Mouse (Mus musculus) MEL (cell line): ENCODE measurements at regions not wholly inside any gene's neighbourhood (a gene's known extent, or its start where the extent isn't known, plus 50 kb on each side); places are given as distances from the start of the nearest gene placed in this dataset.

ENCODE experiments used
- DNase-seq: peaks from one replicate; pipeline ENCODE4 v3.0.0; 2011; ENCODE audit warnings: low read depth, low spot score
- H3K27ac ChIP-seq: 2 replicates; pipeline ENCODE4 v1.5.1; 2012; ENCODE audit warnings: low read depth, mild to moderate bottlenecking, control low read depth, low read length, moderate library complexity; ENCODE audit not compliant: control insufficient read depth
- H3K27me3 ChIP-seq, 2 experiments: fragments of 150-350 bp in 1 of 2; sonication (generic) in 1 of 2; 2 replicates each; pipeline ENCODE4 v1.6.1; 2012; ENCODE audit warnings: low read length in 2 of 2, mild to moderate bottlenecking in 2 of 2, improper control_type of control experiment in 1 of 2, moderate library complexity in 1 of 2; ENCODE audit not compliant: insufficient read depth in 2 of 2, control insufficient read depth in 1 of 2
- H3K36me3 ChIP-seq, 2 experiments: 2 replicates each; pipeline ENCODE4 v1.6.1; 2012 to 2014; ENCODE audit warnings: low read length in 2 of 2, improper control_type of control experiment in 1 of 2, inconsistent platforms in 1 of 2, mild to moderate bottlenecking in 1 of 2; ENCODE audit not compliant: insufficient read depth in 2 of 2, control insufficient read depth in 1 of 2
- H3K4me1 ChIP-seq, 2 experiments: fragments of 150-350 bp in 1 of 2; sonication (generic) in 1 of 2; 2 replicates each; pipeline ENCODE4 v1.6.1; 2012; ENCODE audit warnings: low read length in 2 of 2, improper control_type of control experiment in 1 of 2, mild to moderate bottlenecking in 1 of 2; ENCODE audit not compliant: insufficient read depth in 2 of 2, control insufficient read depth in 1 of 2
- H3K4me3 ChIP-seq, 2 experiments: fragments of 150-350 bp in 1 of 2; sonication (generic) in 1 of 2; 2 replicates each; pipeline ENCODE4 v1.5.1; 2012; ENCODE audit warnings: low read depth in 2 of 2, low read length in 2 of 2, mild to moderate bottlenecking in 2 of 2, moderate library complexity in 2 of 2, control low read depth in 1 of 2, improper control_type of control experiment in 1 of 2; ENCODE audit not compliant: control insufficient read depth in 1 of 2, insufficient read depth in 1 of 2
- H3K79me2 ChIP-seq: 2 replicates; pipeline ENCODE4 v1.6.1; 2012; ENCODE audit warnings: mild to moderate bottlenecking, low read length, moderate library complexity; ENCODE audit not compliant: control insufficient read depth, poor library complexity, insufficient read depth
- H3K9ac ChIP-seq: 2 replicates; pipeline ENCODE4 v1.6.1; 2012; ENCODE audit warnings: low read depth, mild to moderate bottlenecking, control low read depth, low read length, moderate library complexity; ENCODE audit not compliant: control insufficient read depth, poor library complexity, severe bottlenecking
- H3K9me3 ChIP-seq: fragments of 150-350 bp; sonication (generic); replicated peaks from 2 replicates; pipeline ENCODE4 v1.6.1; 2012; ENCODE audit warnings: mild to moderate bottlenecking, low read length, improper control_type of control experiment, moderate library complexity; ENCODE audit not compliant: insufficient read depth
- CHD1 ChIP-seq: IDR thresholded peaks from 2 replicates; pipeline ENCODE4 v1.6.1; 2012; ENCODE audit warnings: low read depth, mild to moderate bottlenecking, inconsistent platforms, low read length, improper control_type of control experiment
- CTCF ChIP-seq, 3 experiments: IDR thresholded peaks in 2 of 3; conservative IDR thresholded peaks in 1 of 3; 2 replicates each; pipeline ENCODE4 v1.5.1; 2011 to 2012; ENCODE audit warnings: low read length in 3 of 3, low read depth in 2 of 3, mild to moderate bottlenecking in 2 of 3, improper control_type of control experiment in 1 of 3, inconsistent platforms in 1 of 3, mixed read lengths in 1 of 3, moderate library complexity in 1 of 3; ENCODE audit not compliant: control insufficient read depth in 1 of 3, insufficient read depth in 1 of 3, poor library complexity in 1 of 3, severe bottlenecking in 1 of 3
- ELF1 ChIP-seq: IDR thresholded peaks from 2 replicates; pipeline ENCODE4 v1.6.1; 2014; ENCODE audit warnings: low read depth, mild to moderate bottlenecking, inconsistent platforms, low read length, improper control_type of control experiment, moderate library complexity
- EP300 ChIP-seq, 2 experiments: IDR thresholded peaks; 2 replicates each; pipeline ENCODE4 v1.6.1; 2011; ENCODE audit warnings: improper control_type of control experiment in 2 of 2, low read length in 2 of 2, low read depth in 1 of 2, mild to moderate bottlenecking in 1 of 2
- ETS1 ChIP-seq: IDR thresholded peaks from 2 replicates; pipeline ENCODE4 v1.6.1; 2012; ENCODE audit warnings: low read depth, mild to moderate bottlenecking, inconsistent platforms, low read length, improper control_type of control experiment, moderate library complexity
- GABPA ChIP-seq: IDR thresholded peaks from 2 replicates; pipeline ENCODE4 v1.6.1; 2012; ENCODE audit warnings: low read depth, mild to moderate bottlenecking, inconsistent platforms, low read length, improper control_type of control experiment, moderate library complexity
- GATA1 ChIP-seq: IDR thresholded peaks from 2 replicates; pipeline ENCODE4 v1.6.1; 2011; ENCODE audit warnings: low read depth, low read length, improper control_type of control experiment
- HCFC1 ChIP-seq: IDR thresholded peaks from 2 replicates; pipeline ENCODE4 v1.6.1; 2012; ENCODE audit warnings: low read depth, mild to moderate bottlenecking, inconsistent platforms, low read length, improper control_type of control experiment, moderate library complexity
- JUND ChIP-seq: IDR thresholded peaks from 2 replicates; pipeline ENCODE4 v1.6.1; 2011; ENCODE audit warnings: low read depth, mild to moderate bottlenecking, improper control_type of control experiment, low read length
- MXI1 ChIP-seq: IDR thresholded peaks from 2 replicates; pipeline ENCODE4 v1.6.1; 2011; ENCODE audit warnings: mild to moderate bottlenecking, low read depth, low read length, improper control_type of control experiment
- MYC ChIP-seq: IDR thresholded peaks from 2 replicates; pipeline ENCODE4 v1.6.1; 2011; ENCODE audit warnings: low read depth, mild to moderate bottlenecking, low read length, improper control_type of control experiment, moderate library complexity
- RAD21 ChIP-seq: IDR thresholded peaks from 2 replicates; pipeline ENCODE4 v1.6.1; 2011; ENCODE audit warnings: mild to moderate bottlenecking, low read depth, low read length, improper control_type of control experiment
- SMC3 ChIP-seq: IDR thresholded peaks from 2 replicates; pipeline ENCODE4 v1.6.1; 2011; ENCODE audit warnings: low read depth, low read length, improper control_type of control experiment
- TAL1 ChIP-seq: IDR thresholded peaks from 2 replicates; pipeline ENCODE4 v1.6.1; 2012; ENCODE audit warnings: mild to moderate bottlenecking, inconsistent platforms, low read length, moderate library complexity, mixed read lengths
- UBTF ChIP-seq: IDR thresholded peaks from 2 replicates; pipeline ENCODE4 v1.6.1; 2012; ENCODE audit warnings: low read depth, mild to moderate bottlenecking, inconsistent platforms, low read length, improper control_type of control experiment, moderate library complexity, borderline replicate concordance; ENCODE audit not compliant: insufficient read depth
- USF1 ChIP-seq: IDR thresholded peaks from 2 replicates; pipeline ENCODE4 v1.6.1; 2014; ENCODE audit warnings: low read depth, mild to moderate bottlenecking, inconsistent platforms, low read length, improper control_type of control experiment, moderate library complexity
- USF2 ChIP-seq, 2 experiments: IDR thresholded peaks; 2 replicates each; pipeline ENCODE4 v1.6.1; 2011 to 2012; ENCODE audit warnings: improper control_type of control experiment in 2 of 2, low read length in 2 of 2, borderline replicate concordance in 1 of 2, inconsistent platforms in 1 of 2, low read depth in 1 of 2, mild to moderate bottlenecking in 1 of 2; ENCODE audit not compliant: insufficient read depth in 1 of 2
- ZC3H11A ChIP-seq: IDR thresholded peaks from 2 replicates; pipeline ENCODE4 v1.6.1; 2012; ENCODE audit warnings: low read depth, mild to moderate bottlenecking, inconsistent platforms, low read length, improper control_type of control experiment
- ZKSCAN1 ChIP-seq: IDR thresholded peaks from 2 replicates; pipeline ENCODE4 v1.6.1; 2012; ENCODE audit warnings: low read depth, mild to moderate bottlenecking, inconsistent platforms, low read length, improper control_type of control experiment, moderate library complexity

DNA sequence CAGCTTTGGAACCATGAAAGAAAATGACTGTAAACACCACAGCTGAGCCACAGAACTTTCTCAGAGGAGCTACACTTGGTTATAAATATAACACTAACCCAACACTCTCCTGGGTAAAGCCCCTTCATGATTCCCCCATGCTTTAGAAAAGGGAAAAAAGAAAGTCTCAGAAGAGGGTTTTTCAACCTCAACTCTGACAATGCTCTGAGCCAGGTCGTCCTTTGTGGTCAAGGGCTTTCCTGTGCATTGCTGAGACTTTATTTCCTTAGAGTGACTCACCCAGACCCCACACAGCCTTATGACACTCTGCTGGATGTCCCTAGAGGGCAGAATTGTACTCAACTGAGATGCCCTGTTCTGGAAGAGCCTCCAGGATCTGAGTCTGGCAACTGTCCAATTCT, 167.8 kb downstream of the B3gnt2 start:
- Histone ChIP-seq H3K27me3 (no peaks in the 10 kb centered on the region), H3K9me3 (no peaks in the 10 kb centered on the region), H3K9ac (no peak overlapping the region), H3K36me3 (peaks cover 0 to 6% of the 10 kb centered on the region in 2 experiments; a peak in 2 of 4 replicates)
- DNase-seq: no peak
- TF ChIP-seq GABPA (no peak), EP300 (IDR thresholded peaks at IDR 0.05; ENCODE audit: low read depth in 1 of 2, low read length in 2 of 2) (no peak), UBTF (no peak), JUND (no peak), ELF1 (no peak), ZKSCAN1 (no peak), MXI1 (no peak), ETS1 (no peak), USF1 (no peak), USF2 (IDR thresholded peaks at IDR 0.05; ENCODE audit: borderline replicate concordance in 1 of 2, insufficient read depth in 1 of 2, low read depth in 1 of 2, low read length in 2 of 2) (no peak)
- TF ChIP-seq, all 39 proteins: peak for 0
- Histone ChIP-seq H3K27ac (no peak overlapping the region), H3K79me2 (no peaks in the 10 kb centered on the region), H3K4me1 (peaks cover 0 to 7% of the 10 kb centered on the region in 2 experiments; a peak in 2 of 4 replicates), H3K4me3 (no peak overlapping the region)

DNA sequence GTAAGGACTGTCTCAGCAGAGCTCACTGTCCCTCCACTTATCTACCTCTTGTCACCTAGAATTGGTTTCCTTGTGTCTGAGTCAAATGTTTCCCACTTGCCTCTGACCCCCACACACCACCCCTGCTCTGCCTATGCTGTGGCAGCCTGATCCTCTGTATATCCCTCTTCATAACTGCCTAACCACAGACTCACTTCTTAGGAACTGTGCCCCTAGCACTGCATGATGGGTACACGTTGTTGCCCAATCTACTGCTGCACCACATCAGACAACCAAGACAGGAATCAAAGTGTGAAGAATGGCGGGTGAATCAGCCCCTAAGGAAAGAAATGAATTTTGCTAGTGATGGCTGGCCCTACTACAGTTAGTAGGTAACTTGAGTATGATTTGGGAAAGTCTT, 167.4 kb downstream of the B3gnt2 start:
- no peaks in the 10 kb centered on the region for H3K9me3 ChIP-seq
- no peak for TF ChIP-seq GABPA
- no peak for TF ChIP-seq ELF1
- TF ChIP-seq USF2 (IDR thresholded peaks at IDR 0.05; ENCODE audit: borderline replicate concordance in 1 of 2, insufficient read depth in 1 of 2, low read depth in 1 of 2, low read length in 2 of 2): no peak
- TF ChIP-seq MYC: no peak
- no peak overlapping the region for H3K27ac ChIP-seq
- peaks cover 0 to 6% of the 10 kb centered on the region in 2 experiments; a peak in 2 of 4 replicates for H3K36me3 ChIP-seq
- no peak overlapping the region for H3K4me3 ChIP-seq
- DNase-seq: no peak
- peaks cover 0 to 7% of the 10 kb centered on the region in 2 experiments; a peak in 2 of 4 replicates for H3K4me1 ChIP-seq
- H3K9ac ChIP-seq: no peak overlapping the region
- no peaks in the 10 kb centered on the region for H3K79me2 ChIP-seq
- no peaks in the 10 kb centered on the region for H3K27me3 ChIP-seq

DNA sequence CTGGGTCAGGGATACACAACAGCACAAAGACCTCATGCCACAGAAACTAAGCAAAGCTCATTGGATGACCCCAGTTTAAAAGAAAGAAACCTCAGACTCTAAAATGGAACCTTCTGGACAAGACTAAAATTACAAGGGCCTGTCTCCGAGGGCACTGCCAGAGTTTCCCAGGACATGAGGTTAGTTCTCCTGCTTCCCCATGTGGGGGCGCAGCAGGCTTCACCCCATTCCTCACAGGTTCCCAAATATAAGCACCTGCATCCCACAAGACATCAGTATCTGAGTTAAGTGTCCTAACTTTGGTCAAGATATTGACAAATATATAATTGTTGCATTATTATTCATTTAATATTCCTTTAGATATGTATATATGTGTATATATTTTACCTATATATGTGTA, 166.8 kb downstream of the B3gnt2 start:
- Histone ChIP-seq H3K9ac (no peak overlapping the region), H3K36me3 (peaks cover 0 to 6% of the 10 kb centered on the region in 2 experiments; a peak in 2 of 4 replicates), H3K27me3 (no peaks in the 10 kb centered on the region), H3K27ac (no peak overlapping the region)
- DNase-seq: peak; percentile 32
- no peak for TF ChIP-seq HCFC1
- peak; percentile 21 to 57 (median 56); a peak in 5 of 6 replicates for TF ChIP-seq CTCF (IDR thresholded peaks at IDR 0.05 in 2 of 3, conservative IDR thresholded peaks at IDR 0.05 in 1 of 3; ENCODE audit: control insufficient read depth in 1 of 3, insufficient read depth in 1 of 3, low read depth in 2 of 3, low read length in 3 of 3, poor library complexity in 1 of 3, severe bottlenecking in 1 of 3)
- no peak for TF ChIP-seq GABPA
- TF ChIP-seq CHD1: no peak
- no peak for TF ChIP-seq GATA1
- TF ChIP-seq TAL1: no peak
- peak; percentile 51 for TF ChIP-seq RAD21
- TF ChIP-seq ZC3H11A: peak; percentile 36; the same call in 1 of the 2 replicates
- peak; percentile 65 for TF ChIP-seq SMC3
- TF ChIP-seq, all 39 proteins: peak for 4
- Histone ChIP-seq H3K79me2 (no peaks in the 10 kb centered on the region), H3K4me3 (no peak overlapping the region), H3K9me3 (no peaks in the 10 kb centered on the region), H3K4me1 (peaks cover 0 to 7% of the 10 kb centered on the region in 2 experiments; a peak in 2 of 4 replicates)
